Mouse (Mus musculus) layer of hippocampus, postnatal 10 days (tissue): ENCODE measurements around the gene Irf2. TPM values are rescaled to one million over a fixed set of nuclear protein-coding genes. Genes with fewer than 3 reads are reported as not detected.
A peak's percentile ranks its signal among the peaks of the same experiment; 100 is the strongest.
"Not testable (repeated sequence)": the region's sequence is repeated elsewhere in the genome, so short reads cannot be mapped to it uniquely, and the experiment has no call there.

Experiments used
- DNase-seq, 2 experiments: peaks; one replicate each; pipeline ENCODE4 v3.0.0; 2021; ENCODE audit warnings: low spot score in 2 of 2
- total RNA-seq, 2 experiments: library from RNA; stranded (reverse); gene quantifications; 2 replicates each; pipeline ENCODE4 v1.2.3; 2021

Irf2 gene
- total RNA-seq, 2 experiments from 2014 or later: 40.1 to 46.6 TPM

DNA sequence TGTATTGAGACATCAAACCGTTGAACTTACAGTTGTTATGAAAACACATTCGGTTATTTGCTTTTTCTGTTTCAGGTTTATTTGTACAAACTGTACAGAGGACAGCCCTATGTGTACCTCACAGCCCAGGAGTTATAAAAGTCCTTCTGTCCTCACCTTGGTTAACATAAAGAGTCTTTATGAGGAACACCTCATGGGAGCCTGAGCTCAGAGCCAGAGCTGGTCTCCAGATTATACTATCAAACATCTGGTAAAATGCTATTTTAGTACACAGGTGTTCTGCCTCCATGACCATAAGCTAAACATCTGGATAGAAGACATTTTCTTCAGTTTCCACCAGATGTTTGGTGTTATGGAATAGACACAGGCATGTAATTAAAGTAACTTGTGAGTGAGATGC lies 13.1 kb upstream of the Irf2 start:
- DNase-seq: no peak

DNA sequence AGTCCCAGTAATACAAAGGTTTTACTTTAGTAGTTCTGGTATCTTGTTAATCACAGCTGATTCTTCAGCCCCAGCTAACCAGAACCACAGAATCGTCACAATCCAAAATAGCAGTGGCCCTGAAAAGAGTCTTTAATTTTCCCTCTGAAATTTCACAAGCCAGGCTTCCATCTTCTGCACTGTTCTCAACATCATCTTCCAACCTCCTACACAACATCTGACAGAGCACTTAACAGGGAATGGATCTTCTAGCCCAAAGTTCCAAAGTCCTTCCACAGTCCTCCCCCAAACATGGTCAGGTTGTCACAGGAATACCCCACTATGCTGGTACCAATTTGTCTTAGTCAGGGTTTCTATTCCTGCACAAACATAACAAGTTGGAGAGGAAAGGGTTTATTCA lies 9.9 kb upstream of the Irf2 start:
- not testable (repeated sequence) for DNase-seq

DNA sequence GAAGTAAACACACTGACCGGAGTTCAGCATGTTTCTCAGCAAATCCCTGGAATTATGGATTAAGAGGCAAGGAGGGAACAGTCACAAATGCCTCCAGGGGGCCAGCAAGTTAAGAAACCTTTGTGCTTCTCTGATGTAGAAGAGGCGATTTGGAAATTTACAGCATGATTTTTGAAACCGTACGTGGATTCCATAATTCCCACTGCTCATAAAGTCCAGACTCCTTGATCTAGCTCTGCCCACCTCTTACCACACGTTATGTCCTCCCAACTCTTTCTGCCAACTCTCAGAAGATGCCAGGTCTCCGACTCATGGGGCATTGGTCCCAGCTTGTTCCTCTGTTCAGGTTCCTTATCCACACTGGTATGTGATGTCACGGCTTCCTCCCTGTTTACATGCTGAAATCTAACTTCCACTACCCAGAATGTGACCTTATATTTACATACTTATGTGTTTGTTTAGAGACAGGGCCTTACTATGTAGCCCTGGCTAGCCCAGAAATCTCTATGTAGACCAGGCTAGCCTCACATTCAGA lies 7.1 kb upstream of the Irf2 start:
- no peak for DNase-seq

DNA sequence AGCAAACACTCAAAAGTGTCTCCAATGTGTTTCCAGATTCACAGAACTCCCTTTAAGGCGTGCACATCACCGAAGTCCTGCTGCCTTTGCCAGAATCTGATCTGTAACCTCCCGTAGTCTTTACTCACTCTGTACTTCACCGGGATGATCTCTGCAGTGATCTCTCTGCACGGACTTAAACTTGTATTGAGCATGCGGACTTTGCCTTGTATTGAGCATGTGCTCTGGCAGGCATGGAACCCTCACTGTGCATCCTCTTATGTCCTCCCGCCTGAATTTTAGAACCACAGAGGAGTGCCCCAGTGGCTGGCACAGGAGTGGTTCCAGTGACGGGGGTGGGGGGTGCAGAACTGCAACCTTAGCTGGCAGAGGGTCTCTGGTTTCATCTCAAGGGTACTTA lies 5.9 kb upstream of the Irf2 start:
- DNase-seq: no peak

- DNase-seq: peak in 1 of 2 experiments; percentile 37
Observed at GRCm38 (mm10) chr8:46735505-46735904, 4.0 kb upstream of the Irf2 start.

DNA sequence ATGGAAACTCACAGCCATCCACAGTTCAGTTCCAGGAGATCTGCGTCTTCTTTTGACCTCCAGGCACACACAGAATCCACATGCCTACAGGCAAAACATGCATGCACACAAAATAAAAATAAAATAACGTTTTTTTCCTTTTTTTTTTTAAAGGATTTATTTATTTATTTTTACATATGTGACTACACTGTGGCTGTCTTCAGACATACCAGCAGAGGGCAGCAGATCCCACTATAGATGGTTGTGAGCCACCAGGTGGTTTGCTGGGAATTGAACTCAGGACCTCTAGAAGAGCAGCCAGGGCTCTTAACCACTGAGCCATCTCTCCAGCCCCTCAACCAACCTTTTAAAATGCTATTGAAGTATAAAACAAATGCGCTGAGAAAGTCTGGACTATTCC lies 3.3 kb upstream of the Irf2 start:
- DNase-seq: no peak

GRCm38 (mm10) chr8:46737421-46737820 lies 2.1 kb upstream of the Irf2 start:
- DNase-seq: no peak

DNA sequence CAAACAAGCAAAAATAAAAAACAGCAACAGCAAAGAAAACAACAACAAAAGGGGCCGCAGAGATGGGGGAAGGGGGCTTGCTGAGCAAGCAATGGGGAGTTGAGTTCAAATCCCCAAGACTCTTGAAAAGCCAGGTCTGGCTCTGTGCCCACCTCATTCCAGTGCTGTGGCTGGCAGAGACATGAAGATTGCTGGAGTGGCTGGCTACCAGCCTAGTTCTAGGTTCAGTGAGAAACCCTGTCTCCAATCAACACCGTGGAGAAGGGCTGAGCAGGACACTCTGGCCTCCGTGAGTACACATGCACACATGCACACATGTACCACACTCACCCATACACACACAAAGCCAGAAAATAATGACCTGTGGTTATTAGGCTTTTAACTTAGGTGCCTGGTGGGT lies 1.6 kb upstream of the Irf2 start:
- peak in 1 of 2 experiments; percentile 22 for DNase-seq

- DNase-seq: no peak
Observed at GRCm38 (mm10) chr8:46738601-46739000, 931 bp upstream of the Irf2 start.

- DNase-seq: peak in 1 of 2 experiments; percentile 53
Observed at GRCm38 (mm10) chr8:46739956-46740512, 502 bp downstream of the Irf2 start.

DNA sequence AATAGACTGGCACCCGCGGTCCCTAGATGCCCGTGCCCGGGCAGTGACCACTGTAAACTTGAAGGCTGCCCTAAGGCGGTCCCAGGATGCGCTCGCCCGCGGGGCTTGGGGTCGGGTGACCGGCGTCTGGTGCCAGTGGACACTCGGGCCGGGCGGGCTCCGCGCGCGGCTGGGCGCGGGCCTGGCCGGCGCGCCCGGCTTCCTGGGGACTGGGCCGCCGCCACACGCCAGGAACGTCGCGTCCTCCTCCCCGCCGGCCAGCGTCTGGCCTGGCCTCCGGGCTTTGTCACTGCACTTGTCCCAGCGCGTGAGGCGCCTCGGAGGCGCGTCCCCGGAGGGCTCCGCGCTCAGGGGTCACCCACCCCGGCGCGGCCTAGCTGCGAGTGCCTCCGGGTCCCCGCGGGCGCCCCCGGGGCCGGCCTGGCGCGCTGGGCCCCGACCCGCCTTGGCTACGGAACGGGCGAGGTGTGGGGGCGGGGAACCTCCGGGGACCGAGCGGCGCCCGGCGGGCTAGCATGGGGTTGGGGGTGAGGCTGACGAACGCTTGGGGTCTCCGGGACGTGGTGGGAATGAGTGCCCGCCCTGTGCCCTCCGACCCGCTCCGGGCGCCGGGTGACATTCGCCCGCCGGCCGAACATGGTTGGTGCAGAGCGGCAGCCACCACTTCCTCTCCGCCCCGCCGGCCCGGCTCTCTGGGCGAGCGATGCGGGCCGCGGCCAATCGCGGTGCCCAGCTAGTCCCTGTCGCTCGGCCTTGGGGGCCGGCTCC lies 1.2 kb downstream of the Irf2 start:
- peak; percentile 74 to 82 for DNase-seq

- peak; percentile 62 to 69 for DNase-seq
Observed at GRCm38 (mm10) chr8:46741281-46741791, 1.8 kb downstream of the Irf2 start.

- no peak for DNase-seq
Observed at GRCm38 (mm10) chr8:46741991-46742690, 2.6 kb downstream of the Irf2 start.

GRCm38 (mm10) chr8:46742691-46743082 lies 3.2 kb downstream of the Irf2 start:
- DNase-seq: no peak

DNA sequence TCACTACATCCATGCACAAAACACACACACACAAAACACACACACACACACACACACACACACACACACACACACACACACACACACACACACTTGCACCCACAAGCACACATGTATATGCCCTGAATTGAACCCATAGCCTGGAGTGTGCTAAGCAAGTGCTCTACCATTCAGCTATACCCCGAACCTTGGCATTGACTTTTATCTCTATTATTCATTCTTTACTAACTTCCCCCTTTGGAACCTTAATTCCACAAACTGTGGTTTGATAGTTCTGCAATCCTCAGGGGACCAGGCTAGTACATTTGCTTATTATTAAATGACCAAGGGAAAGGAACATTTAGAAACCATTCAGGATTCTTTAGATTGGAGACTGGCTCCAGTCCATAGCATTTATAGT lies 5.9 kb downstream of the Irf2 start:
- DNase-seq: no peak

GRCm38 (mm10) chr8:46747311-46747980 lies 7.9 kb downstream of the Irf2 start:
- no peak for DNase-seq

DNA sequence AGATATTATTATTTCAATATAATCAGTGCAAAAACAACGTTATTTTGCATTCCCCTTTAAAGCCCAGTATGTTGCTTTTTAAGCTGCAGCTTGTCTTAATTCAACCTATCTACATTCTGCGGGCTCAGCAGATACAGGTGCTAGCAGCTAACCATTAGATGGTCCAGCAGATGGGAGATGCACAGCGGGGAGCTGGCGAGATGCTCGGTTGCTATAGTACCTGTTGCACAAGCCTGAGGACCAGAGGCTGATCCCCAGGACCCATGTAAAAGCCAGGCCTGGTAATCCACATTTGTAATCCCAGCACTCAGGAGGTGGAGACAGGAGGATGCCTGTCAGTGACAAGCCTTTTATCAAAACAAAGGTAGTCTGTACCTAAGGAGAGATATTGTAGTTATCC lies 10.5 kb downstream of the Irf2 start:
- no peak for DNase-seq

DNA sequence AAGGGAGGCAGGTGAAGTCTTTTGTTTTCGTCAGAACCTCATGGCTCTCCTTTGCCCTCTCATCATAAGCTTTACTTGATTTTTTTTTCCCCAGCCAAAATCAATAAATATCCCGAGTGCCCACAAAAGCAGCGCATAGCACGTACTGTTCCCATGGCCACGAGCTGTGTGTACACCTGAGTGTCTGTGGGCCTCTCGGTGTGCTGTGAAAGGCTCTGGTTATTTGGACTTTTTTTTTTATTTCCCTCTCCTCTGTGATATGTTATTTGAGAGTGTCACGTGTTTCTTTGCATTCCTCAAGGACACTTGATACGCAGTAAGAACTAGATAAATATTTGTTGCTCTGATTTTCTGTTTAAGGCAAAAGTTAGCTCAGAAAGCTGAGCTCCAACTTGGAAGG lies 11.0 kb downstream of the Irf2 start:
- no peak for DNase-seq

GRCm38 (mm10) chr8:46751151-46751550 lies 11.6 kb downstream of the Irf2 start:
- DNase-seq: no peak

GRCm38 (mm10) chr8:46752986-46753385 lies 13.5 kb downstream of the Irf2 start:
- DNase-seq: no peak

GRCm38 (mm10) chr8:46754355-46754754 lies 14.8 kb downstream of the Irf2 start:
- DNase-seq: no peak
